Mouse (Mus musculus): ENCODE data around the gene Arhgef38. TPM values are rescaled to one million over a fixed set of nuclear protein-coding genes. Genes with fewer than 3 reads are reported as not detected.

The Arhgef38 gene
- polyA plus RNA-seq (2014; fragmentation: Nextera tagmentation; extraction: Ambion mirVana): 0.89 and 1.1 TPM in 2 replicates

DNA sequence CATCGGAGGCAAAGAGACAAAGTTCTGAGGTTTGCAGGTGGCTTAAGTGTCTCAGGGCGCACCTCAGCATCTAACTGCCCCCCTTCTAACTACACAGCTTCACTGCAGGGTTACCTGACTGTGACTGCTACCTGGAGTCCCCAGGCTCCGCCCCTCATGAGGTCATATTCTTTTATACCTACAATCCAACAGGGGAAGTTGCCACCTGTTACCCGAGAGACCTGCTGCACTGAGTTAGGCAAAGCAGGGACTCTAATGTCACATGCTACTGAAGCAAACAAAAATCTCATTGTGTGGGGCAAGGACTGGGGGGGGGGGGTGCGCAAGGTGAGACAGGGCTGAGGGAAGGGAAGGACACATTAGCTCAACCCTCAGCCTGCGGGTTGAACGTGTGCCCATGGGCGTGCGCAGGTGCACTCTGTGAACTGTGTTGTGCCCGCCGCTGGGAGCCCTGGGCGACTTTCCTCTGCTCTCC is at the start of gene Arhgef38:
Arhgef38 (minus strand) TSS at position 129 of the 475 bp plus-strand sequence.
- TF ChIP-seq CTCF (IDR thresholded peaks at IDR 0.05; ENCODE audit: low read depth): no peak
- no peaks in the 10 kb centered on the region for H3K36me3 ChIP-seq (ENCODE audit: insufficient read depth)
- ATAC-seq (ENCODE audit: insufficient read depth): peak; percentile 95
- WGBS: 44% methylated on average over 12 of the region's 12 CpGs
- no peaks in the 10 kb centered on the region for H3K27me3 ChIP-seq (ENCODE audit: insufficient read depth, low read length)
- H3K9me3 ChIP-seq (ENCODE audit: low read depth, low read length): no peaks in the 10 kb centered on the region
- H3K4me2 ChIP-seq: peak within 1 kb of the TSS; percentile 30
- H3K27ac ChIP-seq (ENCODE audit: low read depth): peak within 1 kb of the TSS; percentile 30; the same call in 1 of the 2 replicates
- no peak within 1 kb of the TSS for H3K4me3 ChIP-seq (ENCODE audit: low read depth, low read length)
- H3K9ac ChIP-seq: no peak within 1 kb of the TSS
- DNase-seq: peak; percentile 70
- no peaks in the 10 kb centered on the region for H3K4me1 ChIP-seq (ENCODE audit: insufficient read depth)

DNA sequence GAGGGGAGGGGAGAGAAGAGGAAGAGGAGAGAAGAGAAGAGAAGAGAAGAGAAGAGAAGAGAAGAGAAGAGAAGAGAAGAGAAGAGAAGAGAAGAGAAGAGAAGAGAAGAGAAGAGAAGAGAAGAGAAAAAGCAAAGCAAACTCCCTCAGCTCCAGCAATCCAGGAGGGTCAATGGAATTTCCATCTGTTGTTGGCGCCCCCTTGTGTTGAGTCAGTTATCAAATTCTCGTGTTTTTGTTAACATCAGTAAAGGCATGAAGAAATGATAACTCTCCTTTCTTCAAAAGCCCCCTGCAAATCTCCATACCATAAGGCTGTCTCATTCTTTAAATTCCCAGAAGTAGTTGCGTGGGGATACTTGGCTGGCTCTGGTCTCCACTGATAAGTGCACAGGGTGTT is 37.1 kb upstream of the Arhgef38 start:
- Histone ChIP-seq H3K4me3 (ENCODE audit: low read depth, low read length) (no peak overlapping the region), H3K27me3 (ENCODE audit: insufficient read depth, low read length) (no peaks in the 10 kb centered on the region), H3K36me3 (ENCODE audit: insufficient read depth) (no peaks in the 10 kb centered on the region), H3K4me2 (no peak overlapping the region), H3K9ac (no peak overlapping the region), H3K9me3 (ENCODE audit: low read depth, low read length) (no peaks in the 10 kb centered on the region), H3K4me1 (ENCODE audit: insufficient read depth) (no peaks in the 10 kb centered on the region), H3K27ac (ENCODE audit: low read depth) (no peak overlapping the region)
- WGBS: 14% methylated on average over 3 of the region's 3 CpGs
- TF ChIP-seq CTCF (IDR thresholded peaks at IDR 0.05; ENCODE audit: low read depth): peak; percentile 71
- DNase-seq (peak; percentile 91), ATAC-seq (ENCODE audit: insufficient read depth) (no peak)

DNA sequence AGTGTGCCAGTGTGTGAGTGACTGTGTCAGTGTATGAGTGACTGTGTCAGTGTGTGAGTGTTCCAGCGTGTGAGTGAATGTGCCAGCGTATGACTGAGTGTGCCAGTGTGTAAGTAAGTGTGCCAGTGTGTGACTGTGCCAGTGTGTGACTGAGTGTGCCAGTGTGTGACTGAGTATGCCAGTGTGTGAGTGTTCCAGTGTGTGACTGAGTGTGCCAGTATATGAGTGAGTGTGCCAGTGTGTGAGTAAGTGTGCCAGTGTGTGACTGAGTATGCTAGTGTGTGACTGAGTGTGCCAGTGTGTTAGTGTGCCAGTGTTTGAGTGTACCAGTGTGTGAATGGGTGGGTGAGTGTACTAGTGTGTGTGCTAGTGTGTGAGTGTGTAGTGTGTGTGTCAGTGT is 24.1 kb upstream of the Arhgef38 start:
- H3K27me3 ChIP-seq (ENCODE audit: insufficient read depth, low read length): no peaks in the 10 kb centered on the region
- no peak overlapping the region for H3K4me3 ChIP-seq (ENCODE audit: low read depth, low read length)
- TF ChIP-seq CTCF (IDR thresholded peaks at IDR 0.05; ENCODE audit: low read depth): no peak
- no peaks in the 10 kb centered on the region for H3K36me3 ChIP-seq (ENCODE audit: insufficient read depth)
- no peak for ATAC-seq (ENCODE audit: insufficient read depth)
- no peak overlapping the region for H3K27ac ChIP-seq (ENCODE audit: low read depth)
- H3K9ac ChIP-seq: no peak overlapping the region
- DNase-seq: no peak
- H3K4me1 ChIP-seq (ENCODE audit: insufficient read depth): no peaks in the 10 kb centered on the region
- no peak overlapping the region for H3K4me2 ChIP-seq
- no peaks in the 10 kb centered on the region for H3K9me3 ChIP-seq (ENCODE audit: low read depth, low read length)
- 92% methylated on average over 2 of the region's 2 CpGs for WGBS

DNA sequence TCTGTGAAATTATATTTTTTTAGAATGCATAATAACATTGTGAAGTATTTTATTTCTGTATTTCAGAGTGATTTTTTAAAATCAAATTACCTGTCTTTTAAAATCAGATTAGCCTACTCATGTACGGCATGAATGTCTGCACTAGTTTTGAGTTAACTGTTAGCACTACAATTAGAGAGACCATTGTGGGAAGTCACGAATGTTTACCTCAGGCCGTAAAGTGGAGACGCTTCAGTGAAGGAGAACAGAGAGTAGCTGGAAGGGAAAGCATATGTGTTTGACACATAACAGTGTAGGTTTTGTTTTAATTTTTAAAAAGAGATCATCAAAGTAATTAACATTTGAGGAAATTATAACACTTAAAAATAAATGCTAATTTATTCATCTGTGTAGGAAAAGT is 21.1 kb upstream of the Arhgef38 start:
- no peak for TF ChIP-seq CTCF (IDR thresholded peaks at IDR 0.05; ENCODE audit: low read depth)
- WGBS: 56% methylated on average over 4 of the region's 4 CpGs
- ATAC-seq (ENCODE audit: insufficient read depth): no peak

DNA sequence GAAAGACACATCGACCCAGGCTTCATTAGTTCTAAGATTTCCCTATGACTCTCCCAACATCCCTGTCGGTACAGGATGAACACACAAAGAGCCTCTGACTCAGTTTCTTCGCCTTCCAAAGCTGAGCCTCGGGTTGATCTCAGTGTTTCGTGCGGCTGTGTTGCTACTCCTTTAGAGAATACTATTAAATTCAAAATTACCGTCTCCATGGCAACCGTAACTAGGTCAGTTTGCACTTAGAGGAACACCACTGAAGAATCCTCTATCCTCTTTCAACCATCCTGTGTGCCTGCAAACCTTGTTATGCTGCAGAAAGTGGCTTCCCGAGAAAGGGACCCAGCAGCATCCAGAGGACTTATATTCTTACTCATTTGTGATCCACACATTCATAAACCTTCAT is 9.3 kb upstream of the Arhgef38 start:
- no peaks in the 10 kb centered on the region for H3K4me1 ChIP-seq (ENCODE audit: insufficient read depth)
- no peaks in the 10 kb centered on the region for H3K9me3 ChIP-seq (ENCODE audit: low read depth, low read length)
- no peaks in the 10 kb centered on the region for H3K27me3 ChIP-seq (ENCODE audit: insufficient read depth, low read length)
- H3K9ac ChIP-seq: no peak overlapping the region
- DNase-seq (no peak), ATAC-seq (ENCODE audit: insufficient read depth) (no peak)
- H3K4me2 ChIP-seq: no peak overlapping the region
- TF ChIP-seq CTCF (IDR thresholded peaks at IDR 0.05; ENCODE audit: low read depth): no peak
- no peak overlapping the region for H3K27ac ChIP-seq (ENCODE audit: low read depth)
- no peaks in the 10 kb centered on the region for H3K36me3 ChIP-seq (ENCODE audit: insufficient read depth)
- no peak overlapping the region for H3K4me3 ChIP-seq (ENCODE audit: low read depth, low read length)
- WGBS: 82% methylated on average over 9 of the region's 9 CpGs

More for the DNA sequence above, 21.1 kb upstream of the Arhgef38 start:
- no peak overlapping the region for H3K9ac ChIP-seq
- no peak overlapping the region for H3K4me3 ChIP-seq (ENCODE audit: low read depth, low read length)
- H3K36me3 ChIP-seq (ENCODE audit: insufficient read depth): no peaks in the 10 kb centered on the region
- no peaks in the 10 kb centered on the region for H3K9me3 ChIP-seq (ENCODE audit: low read depth, low read length)
- H3K27me3 ChIP-seq (ENCODE audit: insufficient read depth, low read length): no peaks in the 10 kb centered on the region
- no peak overlapping the region for H3K27ac ChIP-seq (ENCODE audit: low read depth)
- H3K4me1 ChIP-seq (ENCODE audit: insufficient read depth): no peaks in the 10 kb centered on the region
- H3K4me2 ChIP-seq: no peak overlapping the region
- DNase-seq: no peak

DNA sequence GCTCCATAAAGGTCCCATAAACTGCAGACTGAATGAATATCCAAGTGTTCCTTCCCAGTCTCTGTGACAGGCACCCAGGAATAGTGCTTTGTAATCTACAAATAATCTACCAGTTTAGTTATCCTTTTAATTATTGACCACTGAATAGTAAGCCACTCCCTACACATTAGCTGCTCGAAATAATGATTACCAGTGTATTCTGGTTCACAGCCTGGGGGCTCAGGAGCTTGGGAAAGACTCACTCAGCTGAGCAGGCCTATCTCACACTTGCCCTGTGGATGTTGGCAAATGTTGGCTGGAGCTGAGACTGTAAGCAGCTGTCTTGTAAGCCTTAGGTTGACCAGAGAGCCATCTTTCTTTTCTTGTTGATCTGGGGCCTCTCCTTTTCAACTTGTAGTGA is 7.2 kb upstream of the Arhgef38 start:
- Histone ChIP-seq H3K36me3 (ENCODE audit: insufficient read depth) (no peaks in the 10 kb centered on the region), H3K27ac (ENCODE audit: low read depth) (no peak overlapping the region), H3K4me3 (ENCODE audit: low read depth, low read length) (no peak overlapping the region), H3K9me3 (ENCODE audit: low read depth, low read length) (no peaks in the 10 kb centered on the region), H3K4me2 (no peak overlapping the region), H3K9ac (no peak overlapping the region), H3K4me1 (ENCODE audit: insufficient read depth) (no peaks in the 10 kb centered on the region), H3K27me3 (ENCODE audit: insufficient read depth, low read length) (no peaks in the 10 kb centered on the region)
- ATAC-seq (ENCODE audit: insufficient read depth): no peak
- no peak for DNase-seq
- 69% methylated on average over 1 of the region's 1 CpGs for WGBS
- TF ChIP-seq CTCF (IDR thresholded peaks at IDR 0.05; ENCODE audit: low read depth): no peak

DNA sequence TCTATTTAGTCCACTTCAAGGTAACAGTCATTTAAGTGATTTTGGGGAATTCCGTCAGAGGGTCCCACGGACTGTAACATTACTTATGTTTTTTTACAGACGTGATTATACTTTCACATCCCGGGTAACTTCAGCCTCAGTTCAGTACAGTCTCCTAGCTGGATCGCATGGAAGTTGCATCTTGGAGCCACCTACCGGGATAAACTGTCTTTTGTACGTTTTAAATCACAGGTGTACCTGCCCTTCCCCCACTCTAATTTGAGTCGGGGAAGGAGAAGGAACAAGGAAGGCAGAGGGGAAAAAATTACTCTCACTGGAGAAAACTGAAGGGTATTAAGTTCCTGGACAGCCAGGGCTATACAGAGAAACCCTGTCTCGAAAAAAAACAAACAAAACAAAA is 756 bp downstream of the Arhgef38 start:
- no peak for ATAC-seq (ENCODE audit: insufficient read depth)
- Histone ChIP-seq H3K9me3 (ENCODE audit: low read depth, low read length) (no peaks in the 10 kb centered on the region), H3K36me3 (ENCODE audit: insufficient read depth) (no peaks in the 10 kb centered on the region), H3K27ac (ENCODE audit: low read depth) (no peak overlapping the region), H3K4me3 (ENCODE audit: low read depth, low read length) (no peak overlapping the region), H3K27me3 (ENCODE audit: insufficient read depth, low read length) (no peaks in the 10 kb centered on the region), H3K9ac (no peak overlapping the region), H3K4me1 (ENCODE audit: insufficient read depth) (no peaks in the 10 kb centered on the region), H3K4me2 (peak overlapping the region; percentile 30; the same call in 1 of the 2 replicates)
- peak; percentile 12 for DNase-seq
- TF ChIP-seq CTCF (IDR thresholded peaks at IDR 0.05; ENCODE audit: low read depth): no peak
- WGBS: 50% methylated on average over 9 of the region's 9 CpGs

DNA sequence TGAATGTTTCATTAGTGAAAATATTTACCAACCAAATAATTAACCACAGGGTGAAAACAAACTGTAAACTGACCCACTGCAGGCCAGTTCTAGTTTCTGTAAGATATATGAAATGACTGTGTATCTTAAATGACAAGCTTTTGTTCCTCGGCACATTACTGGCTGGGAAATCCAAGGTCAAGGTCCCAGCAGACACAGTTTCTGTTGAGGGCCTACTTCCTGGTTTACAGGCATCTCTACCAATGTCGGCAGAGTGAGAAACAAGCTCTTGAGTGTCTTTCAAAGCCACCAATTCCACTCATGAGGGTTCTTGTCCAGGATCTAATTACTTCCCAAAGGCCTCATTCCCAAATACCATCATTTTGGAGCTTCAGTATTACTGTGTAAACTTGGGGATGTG is 4.3 kb downstream of the Arhgef38 start:
- DNase-seq (no peak), ATAC-seq (ENCODE audit: insufficient read depth) (no peak)
- no peak overlapping the region for H3K4me2 ChIP-seq
- WGBS: 49% methylated on average over 2 of the region's 2 CpGs
- no peak overlapping the region for H3K4me3 ChIP-seq (ENCODE audit: low read depth, low read length)
- 0 out of 2 replicates have a peak, but pooled peaks cover 8% of the 10 kb centered on the region for H3K4me1 ChIP-seq (ENCODE audit: insufficient read depth)
- no peaks in the 10 kb centered on the region for H3K9me3 ChIP-seq (ENCODE audit: low read depth, low read length)
- H3K27ac ChIP-seq (ENCODE audit: low read depth): no peak overlapping the region
- no peak for TF ChIP-seq CTCF (IDR thresholded peaks at IDR 0.05; ENCODE audit: low read depth)
- no peak overlapping the region for H3K9ac ChIP-seq
- H3K27me3 ChIP-seq (ENCODE audit: insufficient read depth, low read length): no peaks in the 10 kb centered on the region
- H3K36me3 ChIP-seq (ENCODE audit: insufficient read depth): no peaks in the 10 kb centered on the region
